Mouse (Mus musculus) cerebellum, adult 2 months (tissue): ENCODE measurements around the gene Paxip1. TPM values are rescaled to one million over a fixed set of nuclear protein-coding genes. Genes with fewer than 3 reads are reported as not detected.

Experiments
- DNase-seq, 2 experiments: peaks; one replicate each; pipeline ENCODE4 v3.0.0; 2021
- H3K27ac ChIP-seq: fragments of 200-500 bp; 2 replicates; pipeline ENCODE4 v1.5.1; 2012; ENCODE audit warnings: low read length, control low read depth, inconsistent platforms; ENCODE audit not compliant: insufficient read depth
- H3K27me3 ChIP-seq: fragments of 200-500 bp; 2 replicates; pipeline ENCODE4 v1.6.1; 2012; ENCODE audit warnings: inconsistent platforms, mild to moderate bottlenecking, low read length, moderate library complexity; ENCODE audit not compliant: control insufficient read depth, insufficient read depth
- H3K4me1 ChIP-seq: fragments of 200-500 bp; 2 replicates; pipeline ENCODE4 v1.6.1; 2011; ENCODE audit warnings: low read length; ENCODE audit not compliant: control insufficient read depth, insufficient read depth
- H3K4me3 ChIP-seq: fragments of 200-500 bp; replicated peaks from 2 replicates; pipeline ENCODE3; 2011; ENCODE audit warnings: mild to moderate bottlenecking, low read depth, low read length, control low read depth; ENCODE audit not compliant: insufficient read depth
- CTCF ChIP-seq: fragments of 200-500 bp; IDR thresholded peaks from 2 replicates; pipeline ENCODE4 v1.5.1; 2011; ENCODE audit warnings: low read depth, mild to moderate bottlenecking, control low read depth, low read length, moderate library complexity, borderline replicate concordance; ENCODE audit not compliant: insufficient read depth
- POLR2A ChIP-seq: fragments of 200-500 bp; IDR thresholded peaks from 2 replicates; pipeline ENCODE4 v1.6.1; 2011; ENCODE audit warnings: low read length, control low read depth, borderline replicate concordance; ENCODE audit not compliant: insufficient read depth
- WGBS: fragments of 180-500 bp; shearing (Covaris S2); methylation state at CpG from one replicate; pipeline ENCODE4 v1.1.7; 2018; 5-methylcytosine and 5-hydroxymethylcytosine counted together
- polyA plus RNA-seq: library from polyadenylated mRNA; depleted of rRNA; stranded (reverse); fragments of >200 nt; gene quantifications from 2 replicates; pipeline ENCODE4 v1.2.3, GENCODE M21; 2012; rRNA removed

Paxip1 gene
- polyA plus RNA-seq, 1 experiment: 32.1 TPM

GRCm38 (mm10) chr5:27702482-27702881, 89.0 kb downstream of the Paxip1 start:
- Histone ChIP-seq H3K27ac (no peak overlapping the region), H3K4me3 (no peak overlapping the region), H3K27me3 (no peaks in the 10 kb centered on the region), H3K4me1 (no peaks in the 10 kb centered on the region)
- 67% methylated on average over 6 of the region's 6 CpGs for WGBS
- DNase-seq: no peak
- TF ChIP-seq CTCF (no peak), POLR2A (no peak)

Other genes with a start within 250 kb of the Paxip1 start
- 3.6 TPM in 2 replicates for gene Htr5a, start 50.5 kb upstream of the Paxip1 start, polyA plus RNA-seq